Mouse (Mus musculus) left cerebral cortex, adult 18-20 months (tissue): Measurements from ENCODE around the gene Kcnh7. TPM values are rescaled to one million over a fixed set of nuclear protein-coding genes. Genes with fewer than 3 reads are reported as not detected.

Experiments used
- DNase-seq, 2 experiments: peaks; one replicate each; pipeline ENCODE4 v3.0.0; 2021 to 2022; ENCODE audit warnings: low spot score in 2 of 2, mixed read lengths in 1 of 2
- total RNA-seq, 2 experiments: library from RNA; stranded (reverse); gene quantifications; 2 replicates each; pipeline ENCODE4 v1.2.3; 2021

Gene Kcnh7
- total RNA-seq, 2 experiments from 2014 or later, result 74.1 to 92.1 TPM

GRCm38 (mm10) chr2:62988616-62989015, 195.5 kb downstream of the Kcnh7 start:
- DNase-seq, result no peak

GRCm38 (mm10) chr2:62983936-62984335, 200.2 kb downstream of the Kcnh7 start:
- no peak for DNase-seq

GRCm38 (mm10) chr2:62935273-62935874, 248.7 kb downstream of the Kcnh7 start:
- no peak for DNase-seq

GRCm38 (mm10) chr2:62928494-62928893, 255.6 kb downstream of the Kcnh7 start:
- DNase-seq, result no peak

DNA sequence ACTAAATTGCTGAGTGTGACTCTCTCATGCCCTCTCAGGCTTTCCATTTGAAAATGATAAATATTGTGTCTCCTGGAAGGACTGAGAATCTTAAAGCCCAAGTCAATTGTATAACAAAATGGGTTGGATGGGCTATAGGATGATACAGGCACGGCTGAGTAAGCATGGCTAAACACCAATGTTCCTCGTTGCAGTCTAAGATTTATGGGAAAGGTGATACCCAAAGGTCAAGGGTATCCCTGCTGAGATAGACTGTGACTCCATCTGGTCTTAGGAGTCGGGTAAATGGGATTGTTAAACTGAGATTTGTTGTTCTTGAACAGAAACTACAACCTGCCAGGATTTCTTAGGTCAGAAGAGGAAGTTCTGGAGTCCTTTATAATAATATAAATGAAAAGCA, 256.0 kb downstream of the Kcnh7 start:
- no peak for DNase-seq

DNA sequence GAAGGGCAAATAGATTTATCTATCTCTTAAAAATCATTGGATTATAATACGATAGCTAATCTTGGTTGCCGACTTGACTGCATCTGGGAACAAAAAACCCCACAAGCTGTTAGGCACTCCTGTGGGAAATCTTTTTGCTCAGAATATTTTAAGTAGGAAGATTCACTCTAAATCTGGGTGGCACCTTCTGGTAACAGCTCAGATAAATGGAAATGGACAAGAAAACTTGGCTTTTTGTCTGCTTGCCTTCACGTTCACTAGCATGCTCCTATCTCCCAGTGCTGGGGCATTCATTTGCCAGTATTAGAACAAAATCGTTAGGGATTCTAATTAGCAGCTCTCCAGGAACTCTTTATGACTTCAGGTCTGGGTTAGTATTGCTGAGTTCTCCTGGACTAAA, 260.3 kb downstream of the Kcnh7 start:
- peak in 1 of 2 experiments; percentile 36 for DNase-seq

DNA sequence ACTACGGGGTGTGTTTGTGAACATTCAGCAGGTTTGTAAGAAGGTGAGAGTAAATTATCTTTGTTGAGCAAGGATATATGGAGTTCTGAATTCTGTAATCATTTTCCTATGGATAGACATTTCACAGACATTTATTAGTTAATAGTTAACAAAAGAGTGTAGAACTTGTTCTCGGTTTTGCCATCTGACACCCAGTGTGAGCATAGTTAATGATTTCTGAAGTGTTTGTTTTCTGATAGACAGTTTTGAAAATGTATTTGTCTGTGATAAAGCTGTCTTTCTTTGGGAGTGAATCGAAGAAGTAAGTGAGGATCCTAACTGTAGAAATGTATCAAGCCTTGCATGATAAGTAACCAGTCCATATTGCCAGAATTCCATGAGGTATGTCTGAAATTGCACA, 276.4 kb downstream of the Kcnh7 start:
- DNase-seq, result no peak

DNA sequence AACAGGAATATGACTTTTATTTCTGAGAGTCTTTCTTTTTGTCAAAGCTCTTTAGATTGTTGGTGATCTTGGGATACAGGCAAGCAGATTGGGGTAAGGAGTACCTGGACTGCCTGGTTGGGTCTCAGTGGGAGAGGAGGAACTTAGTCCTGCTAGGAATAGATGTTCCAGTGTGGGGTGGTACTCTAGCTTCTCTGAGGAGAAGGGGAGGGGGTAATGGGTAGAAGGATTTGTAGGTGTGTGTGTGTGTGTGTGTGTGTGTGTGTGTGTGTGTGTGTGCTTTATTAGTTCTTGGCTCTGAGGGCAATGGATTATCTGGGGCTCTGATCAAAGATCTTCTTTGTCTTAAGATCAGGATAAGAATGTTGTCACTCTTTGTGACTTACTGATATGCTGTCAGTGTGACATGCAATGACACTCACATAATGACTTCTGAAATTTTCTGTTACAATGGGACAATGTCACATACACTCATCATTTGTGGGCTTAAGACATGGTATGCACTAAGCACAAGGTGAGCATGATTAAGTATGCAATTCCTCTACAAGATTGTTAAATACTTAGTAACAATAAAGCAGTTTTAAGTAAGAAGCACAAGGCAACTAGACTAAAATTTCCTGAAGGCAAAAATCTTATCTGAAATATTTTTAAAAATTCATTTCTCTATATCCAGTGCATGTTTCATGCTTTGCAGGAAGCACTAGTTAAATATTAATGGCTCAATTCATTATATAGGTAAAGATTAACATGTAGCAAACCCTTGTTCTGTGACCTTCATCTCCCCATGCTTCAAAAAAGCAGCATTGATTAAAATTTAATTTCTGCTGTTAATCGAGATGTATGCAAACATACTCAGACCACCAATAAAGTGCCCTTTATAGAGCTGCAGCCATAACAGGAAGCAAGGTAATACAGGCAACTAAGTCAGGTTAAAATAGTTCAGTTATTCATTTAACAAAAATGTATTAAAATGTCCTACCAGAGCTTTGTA, 281.4 kb downstream of the Kcnh7 start:
- DNase-seq, result no peak

- DNase-seq, result no peak
Observed at GRCm38 (mm10) chr2:62878763-62879162, 305.3 kb downstream of the Kcnh7 start.

- DNase-seq, result no peak
Observed at GRCm38 (mm10) chr2:62855391-62855790, 328.7 kb downstream of the Kcnh7 start.

DNA sequence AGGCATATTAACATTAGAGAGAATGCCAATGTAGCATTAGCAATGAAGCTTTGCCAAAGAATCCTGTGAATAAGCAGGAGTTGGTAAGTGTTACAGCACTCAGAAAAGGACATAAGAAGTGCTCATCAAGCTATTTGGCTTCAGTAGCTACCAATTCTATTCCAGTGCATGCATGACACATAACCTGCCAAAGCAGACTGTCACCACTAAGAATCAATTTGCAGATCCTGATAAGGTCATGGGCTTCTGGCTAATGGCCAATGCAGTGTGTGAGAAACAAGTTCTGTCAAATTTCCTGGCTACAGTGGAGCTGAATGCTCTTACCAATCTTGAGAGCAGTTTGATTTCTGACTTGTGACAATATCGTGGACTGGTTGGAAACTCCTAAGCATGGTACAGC, 341.5 kb downstream of the Kcnh7 start:
- no peak for DNase-seq

GRCm38 (mm10) chr2:62834261-62834660, 349.8 kb downstream of the Kcnh7 start:
- DNase-seq, result no peak

- no peak for DNase-seq
Observed at GRCm38 (mm10) chr2:62819231-62819630, 364.9 kb downstream of the Kcnh7 start.

GRCm38 (mm10) chr2:62816016-62816415, 368.1 kb downstream of the Kcnh7 start:
- no peak for DNase-seq

DNA sequence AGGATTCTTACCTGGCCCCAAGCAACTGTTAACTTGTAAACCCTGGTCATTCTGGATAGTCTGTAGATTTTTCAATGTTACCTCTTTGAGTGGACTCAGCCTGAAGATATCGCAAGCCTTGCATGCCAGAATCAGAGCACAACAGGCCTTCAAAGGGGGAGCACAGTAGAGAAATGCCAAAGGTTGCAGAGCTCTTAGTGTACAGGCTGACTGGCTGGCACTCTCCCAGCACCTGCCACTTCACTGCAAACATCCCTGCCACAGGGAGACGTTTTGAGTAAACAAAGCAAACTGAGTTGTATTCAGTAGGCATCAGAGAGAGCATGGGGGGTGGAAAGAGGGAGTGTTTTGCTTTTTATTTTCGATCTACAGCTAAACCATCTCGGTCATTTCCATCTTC, 375.3 kb downstream of the Kcnh7 start:
- peak in 1 of 2 experiments; percentile 10 for DNase-seq

GRCm38 (mm10) chr2:62807476-62807882, 376.6 kb downstream of the Kcnh7 start:
- DNase-seq, result peak; percentile 44 to 68

DNA sequence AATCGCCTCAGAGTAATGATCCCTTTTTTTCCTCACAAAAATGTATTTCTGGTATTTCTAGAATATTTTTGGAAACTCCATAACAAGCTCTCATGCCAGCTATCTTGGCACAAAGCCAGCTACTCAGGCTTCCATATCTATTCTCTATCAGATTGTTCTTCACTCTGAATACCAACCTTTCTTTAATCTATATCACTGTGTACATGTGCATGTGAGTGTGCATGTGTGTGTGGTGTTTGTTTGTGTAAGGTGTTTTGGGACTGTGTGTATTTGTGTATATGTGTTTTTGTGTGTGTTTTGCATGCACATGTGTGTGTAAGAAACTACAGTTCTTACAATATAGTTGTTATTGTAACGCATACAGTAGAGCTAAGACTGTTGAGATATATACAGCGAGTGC, 377.2 kb downstream of the Kcnh7 start:
- DNase-seq, result no peak

- DNase-seq, result no peak
Observed at GRCm38 (mm10) chr2:62804030-62804429, 380.1 kb downstream of the Kcnh7 start.

DNA sequence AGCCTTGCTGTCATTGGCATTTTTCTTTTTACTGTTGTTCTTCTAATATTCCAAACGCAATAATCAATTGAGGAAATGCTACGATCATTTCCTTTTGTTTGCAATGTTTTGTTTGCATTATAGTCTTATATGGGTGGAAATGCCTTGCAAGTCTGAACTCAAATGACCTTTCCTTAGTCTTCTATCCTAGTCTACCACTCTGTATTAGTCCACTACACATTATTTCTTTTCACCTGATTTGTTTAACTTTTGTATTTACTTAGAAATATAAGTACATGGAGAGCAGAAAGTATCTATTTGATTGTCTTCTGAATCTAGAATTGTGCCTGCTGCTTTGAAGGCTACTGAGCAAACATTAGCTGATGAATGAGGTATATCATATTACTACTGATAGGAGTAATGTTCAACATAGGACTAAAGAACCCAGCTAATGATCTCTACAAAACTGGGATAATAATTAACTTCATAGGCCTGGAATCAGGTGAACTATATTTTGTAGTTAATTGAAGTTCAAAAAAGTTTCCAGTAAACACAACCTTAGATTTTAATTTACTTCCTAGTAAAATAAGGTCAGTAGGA, 399.5 kb downstream of the Kcnh7 start:
- no peak for DNase-seq

DNA sequence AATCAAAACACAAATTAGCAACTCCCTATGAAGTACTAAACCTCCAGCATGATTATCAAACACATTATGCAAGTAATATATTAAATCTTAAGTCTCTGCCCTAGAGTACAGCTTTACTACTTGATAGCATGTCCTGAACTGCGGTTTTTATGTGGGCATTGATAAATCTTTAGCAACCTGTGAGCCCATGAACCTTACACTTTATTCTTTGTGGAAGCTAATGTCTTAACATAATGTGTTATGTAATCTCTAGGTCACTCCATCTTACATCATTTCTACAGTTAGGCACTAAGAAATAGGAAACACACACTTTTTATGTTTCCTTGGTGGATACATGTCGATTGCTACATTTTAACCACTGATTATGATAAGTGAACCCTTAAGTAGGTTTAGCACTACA, 437.8 kb downstream of the Kcnh7 start:
- no peak for DNase-seq

- no peak for DNase-seq
Observed at GRCm38 (mm10) chr2:62743098-62743497, 441.0 kb downstream of the Kcnh7 start.

- DNase-seq, result no peak
Observed at GRCm38 (mm10) chr2:62730671-62731070, 453.4 kb downstream of the Kcnh7 start.
